Mouse (Mus musculus) lung, postnatal 0 days (tissue): ENCODE data around the gene Spp1. TPM values are rescaled to one million over a fixed set of nuclear protein-coding genes. Genes with fewer than 3 reads are reported as not detected.
A peak's percentile ranks its signal among the peaks of the same experiment; 100 is the strongest.

Experiments
- ATAC-seq: fragments of 200-750 bp; cut with Nextera tagmentation; 2 replicates; pipeline ENCODE4 v1.8.0; 2017; ENCODE audit warnings: moderate library complexity
- DNase-seq: peaks from one replicate; pipeline ENCODE4 v3.0.0-alpha.2; 2016; ENCODE audit warnings: low spot score
- H3K27ac ChIP-seq: fragments of 300-500 bp; sonication (generic); 2 replicates; pipeline ENCODE4 v1.5.1; 2014; ENCODE audit warnings: antibody characterized with exemption, mild to moderate bottlenecking, low read length, mixed read lengths
- H3K27me3 ChIP-seq: fragments of 300-500 bp; sonication (generic); replicated peaks from 2 replicates; pipeline ENCODE4 v1.6.1; 2014; ENCODE audit warnings: low read length, mixed read lengths; ENCODE audit not compliant: insufficient read depth
- H3K36me3 ChIP-seq: fragments of 300-500 bp; sonication (generic); 2 replicates; pipeline ENCODE4 v1.6.1; 2014; ENCODE audit warnings: low read length, mixed read lengths; ENCODE audit not compliant: insufficient read depth
- H3K4me1 ChIP-seq: fragments of 300-500 bp; sonication (generic); 2 replicates; pipeline ENCODE4 v1.6.1; 2014; ENCODE audit warnings: antibody characterized with exemption, low read depth, low read length, mixed read lengths; ENCODE audit not compliant: insufficient read depth
- H3K4me2 ChIP-seq: fragments of 300-500 bp; sonication (generic); replicated peaks from 2 replicates; pipeline ENCODE4 v1.6.1; 2014; ENCODE audit warnings: low read depth, mild to moderate bottlenecking, low read length, moderate library complexity, mixed read lengths
- H3K4me3 ChIP-seq: fragments of 300-500 bp; sonication (generic); 2 replicates; pipeline ENCODE4 v1.5.1; 2014; ENCODE audit warnings: low read depth, low read length
- H3K9ac ChIP-seq: fragments of 300-500 bp; sonication (generic); replicated peaks from 2 replicates; pipeline ENCODE4 v1.6.1; 2014; ENCODE audit warnings: low read depth, mild to moderate bottlenecking
- H3K9me3 ChIP-seq: fragments of 300-500 bp; sonication (generic); 2 replicates; pipeline ENCODE4 v1.6.1; 2016; ENCODE audit warnings: low read length, mixed read lengths
- CTCF ChIP-seq: IDR thresholded peaks from 2 replicates; pipeline ENCODE4 v1.5.1; 2016; ENCODE audit warnings: antibody characterized with exemption, mild to moderate bottlenecking
- EP300 ChIP-seq: IDR thresholded peaks from 2 replicates; pipeline ENCODE4 v1.6.1; 2016; ENCODE audit warnings: antibody characterized with exemption, mild to moderate bottlenecking, control low read depth
- WGBS: fragments of 180-500 bp; shearing (Covaris S2); extraction: QIAGEN DNeasy Blood & Tissue Kit; methylation state at CpG from one replicate; pipeline ENCODE4 v1.1.7; 2014; 5-methylcytosine and 5-hydroxymethylcytosine counted together
- polyA plus RNA-seq: library from polyadenylated mRNA; unstranded; fragments of >200 nt; fragmentation: Nextera tagmentation; extraction: Ambion mirVana; gene quantifications from 2 replicates; pipeline ENCODE4 v1.2.1, GENCODE M21; 2015

Gene Spp1
- polyA plus RNA-seq, 1 experiment from 2014 or later, result 74.4 TPM

DNA sequence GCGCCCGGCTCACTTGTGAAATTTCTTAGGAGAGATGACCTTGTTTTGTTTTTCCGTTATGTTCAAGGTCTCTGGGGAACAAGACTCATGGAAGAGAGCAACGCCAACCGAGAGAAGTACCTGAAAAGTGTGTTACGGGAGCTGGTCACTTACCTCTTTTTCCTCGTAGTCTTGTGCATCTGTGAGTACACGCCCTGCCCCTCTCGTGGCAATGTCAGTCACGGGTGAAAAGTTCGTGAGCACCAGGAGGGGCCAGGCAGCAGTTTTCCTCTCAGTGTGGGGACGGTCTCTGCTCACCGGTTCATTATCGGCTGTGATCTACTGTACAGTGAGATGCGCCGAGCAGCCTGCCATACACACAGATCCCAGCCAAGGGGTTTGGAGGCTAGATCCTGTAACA, 31.9 kb downstream of the Spp1 start:
- no peak overlapping the region for H3K4me3 ChIP-seq
- no peak for DNase-seq
- H3K36me3 ChIP-seq, result peaks cover 9% of the 10 kb centered on the region; the same call in 1 of the 2 replicates
- H3K27ac ChIP-seq, result no peak overlapping the region
- 92% methylated on average over 16 of the region's 16 CpGs for WGBS
- ATAC-seq, result no peak
- no peak for TF ChIP-seq EP300
- no peak for TF ChIP-seq CTCF
- no peak overlapping the region for H3K9ac ChIP-seq
- no peaks in the 10 kb centered on the region for H3K27me3 ChIP-seq
- H3K9me3 ChIP-seq, result no peaks in the 10 kb centered on the region
- H3K4me2 ChIP-seq, result no peak overlapping the region
- H3K4me1 ChIP-seq, result no peaks in the 10 kb centered on the region

DNA sequence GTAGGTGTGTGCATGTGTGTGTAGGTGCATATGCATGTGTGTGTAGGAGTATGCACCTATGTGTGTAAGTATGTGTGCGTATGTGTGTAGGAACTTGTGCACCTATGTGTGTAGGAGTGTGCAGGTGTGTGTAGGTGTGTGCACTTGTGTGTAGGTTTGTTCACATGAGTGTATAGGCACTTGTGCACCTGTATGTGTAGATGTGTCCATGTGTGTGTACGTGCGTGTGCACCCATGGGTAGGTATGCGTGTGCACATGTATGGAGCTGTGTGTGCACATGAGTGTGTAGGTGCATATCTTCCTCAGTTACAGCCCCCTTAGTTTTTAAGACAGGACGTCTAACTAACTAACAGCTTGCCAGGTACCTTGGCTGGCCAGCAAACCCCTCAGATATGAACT, 33.7 kb downstream of the Spp1 start:
- 88% methylated on average over 5 of the region's 5 CpGs for WGBS
- Histone ChIP-seq H3K4me3 (no peak overlapping the region), H3K9ac (no peak overlapping the region), H3K9me3 (no peaks in the 10 kb centered on the region), H3K4me2 (no peak overlapping the region), H3K27ac (no peak overlapping the region), H3K36me3 (peaks cover 21% of the 10 kb centered on the region; the same call in 1 of the 2 replicates), H3K4me1 (no peaks in the 10 kb centered on the region), H3K27me3 (no peaks in the 10 kb centered on the region)
- no peak for TF ChIP-seq EP300
- no peak for TF ChIP-seq CTCF
- DNase-seq, result no peak
- ATAC-seq, result no peak

DNA sequence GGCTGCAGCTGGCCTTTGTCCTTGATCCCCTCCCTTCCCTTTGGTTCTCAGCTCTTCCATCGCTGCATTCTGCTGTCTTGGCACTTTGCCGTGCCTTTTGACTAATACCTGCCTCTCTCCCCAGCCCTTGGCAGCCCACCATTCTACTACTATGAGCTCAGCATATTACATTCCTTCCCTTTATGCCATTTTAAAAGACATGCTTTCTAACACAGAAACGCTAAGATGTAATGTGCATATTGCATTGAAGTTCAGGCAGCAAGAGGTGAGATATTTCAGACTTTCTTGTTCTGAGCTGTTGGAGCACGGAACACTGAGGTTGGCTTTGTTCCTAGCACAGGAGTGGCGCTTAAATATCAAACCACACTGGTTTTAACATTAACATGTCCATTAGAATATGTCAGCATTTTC, 36.1 kb downstream of the Spp1 start:
- Histone ChIP-seq H3K4me1 (no peaks in the 10 kb centered on the region), H3K27ac (no peak overlapping the region), H3K9me3 (no peaks in the 10 kb centered on the region), H3K9ac (no peak overlapping the region), H3K27me3 (no peaks in the 10 kb centered on the region), H3K4me3 (no peak overlapping the region), H3K36me3 (peaks cover 21% of the 10 kb centered on the region; the same call in 1 of the 2 replicates), H3K4me2 (no peak overlapping the region)
- no peak for TF ChIP-seq CTCF
- TF ChIP-seq EP300, result no peak
- no peak for ATAC-seq
- 66% methylated on average over 5 of the region's 5 CpGs for WGBS
- no peak for DNase-seq

DNA sequence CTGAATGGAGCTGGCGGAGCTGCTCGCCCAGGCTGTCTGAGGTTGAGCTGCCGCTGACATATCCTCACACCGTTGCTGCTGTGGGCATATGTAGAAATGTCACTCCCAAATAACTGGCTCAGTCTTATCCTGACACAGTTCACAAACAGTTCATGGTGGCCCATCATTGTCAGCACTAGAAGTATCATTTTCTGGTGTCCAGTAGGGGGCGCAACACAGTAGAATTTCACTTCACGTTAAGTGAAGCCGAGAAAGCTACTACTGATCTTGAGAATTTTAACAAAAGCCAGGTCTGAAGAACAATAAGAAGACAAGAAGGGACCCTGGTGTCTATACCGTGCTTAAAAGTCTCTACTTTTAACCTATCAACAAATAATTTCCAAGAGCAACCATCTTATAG, 37.5 kb downstream of the Spp1 start:
- Histone ChIP-seq H3K4me2 (no peak overlapping the region), H3K9ac (no peak overlapping the region), H3K4me3 (no peak overlapping the region), H3K4me1 (no peaks in the 10 kb centered on the region), H3K27ac (no peak overlapping the region), H3K27me3 (no peaks in the 10 kb centered on the region), H3K9me3 (no peaks in the 10 kb centered on the region), H3K36me3 (peaks cover 21% of the 10 kb centered on the region; the same call in 1 of the 2 replicates)
- WGBS, result 93% methylated on average over 8 of the region's 8 CpGs
- DNase-seq (peak; percentile 12), ATAC-seq (no peak)
- TF ChIP-seq EP300 (no peak), CTCF (peak; percentile 57)

DNA sequence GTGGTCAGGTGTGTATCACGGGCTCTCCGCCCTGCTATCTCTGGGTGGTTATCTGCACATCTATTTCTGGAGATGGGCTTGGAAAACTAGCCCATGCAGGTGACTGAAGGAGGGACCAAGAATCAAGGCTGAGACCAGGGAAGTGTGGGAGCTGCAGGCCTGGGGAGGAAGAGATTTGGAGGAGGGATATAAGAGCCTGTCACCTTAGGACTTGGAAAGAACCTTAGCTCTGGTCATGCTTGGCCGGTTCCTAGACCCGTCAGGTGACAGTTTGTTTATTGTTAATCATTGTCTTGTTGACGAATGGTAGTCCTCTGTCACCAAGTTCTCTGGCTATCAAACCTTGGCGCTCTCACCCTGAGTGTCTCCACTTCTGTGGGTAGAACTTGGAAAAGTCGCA, 45.4 kb downstream of the Spp1 start:
- DNase-seq, result no peak

DNA sequence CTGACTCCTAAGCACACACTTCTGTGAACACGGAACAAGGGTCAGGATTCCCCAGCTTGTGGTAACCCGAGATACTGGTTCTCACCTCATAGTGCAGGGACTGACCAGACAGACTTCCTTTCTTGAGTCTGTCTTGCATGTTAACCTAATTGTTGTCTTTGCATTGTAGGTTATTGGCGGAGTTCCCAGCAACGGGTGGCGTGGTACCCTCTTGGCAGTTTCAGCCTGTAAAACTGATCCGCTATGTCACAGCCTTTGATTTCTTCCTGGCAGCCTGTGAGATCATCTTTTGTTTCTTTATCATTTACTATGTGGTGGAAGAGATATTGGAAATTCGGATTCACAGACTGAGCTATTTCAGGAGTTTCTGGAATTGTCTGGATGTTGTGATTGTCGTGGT, 47.9 kb downstream of the Spp1 start:
- Histone ChIP-seq H3K27ac (no peak overlapping the region), H3K27me3 (no peaks in the 10 kb centered on the region), H3K4me3 (no peak overlapping the region), H3K9me3 (no peaks in the 10 kb centered on the region), H3K4me1 (no peaks in the 10 kb centered on the region), H3K4me2 (no peak overlapping the region), H3K9ac (no peak overlapping the region), H3K36me3 (peaks cover 33% of the 10 kb centered on the region)
- TF ChIP-seq EP300, result no peak
- TF ChIP-seq CTCF, result no peak
- ATAC-seq (no peak), DNase-seq (no peak)
- 72% methylated on average over 8 of the region's 8 CpGs for WGBS

More for the DNA sequence above, 45.4 kb downstream of the Spp1 start:
- Histone ChIP-seq H3K4me3 (no peak overlapping the region), H3K27me3 (no peaks in the 10 kb centered on the region), H3K27ac (no peak overlapping the region), H3K36me3 (peaks cover 33% of the 10 kb centered on the region), H3K4me2 (no peak overlapping the region), H3K4me1 (no peaks in the 10 kb centered on the region), H3K9me3 (no peaks in the 10 kb centered on the region), H3K9ac (no peak overlapping the region)
- no peak for ATAC-seq
- TF ChIP-seq CTCF, result no peak
- no peak for TF ChIP-seq EP300
- WGBS, result 69% methylated on average over 7 of the region's 7 CpGs

Other genes starting within 250 kb of the Spp1 start
- gene Dmp1, start 232.5 kb upstream of the Spp1 start, polyA plus RNA-seq, result 0.05 and 0.07 TPM in 2 replicates
- 0.37 and 1.2 TPM in 2 replicates for gene Ibsp, start 135.9 kb upstream of the Spp1 start, polyA plus RNA-seq
- gene Mepe, start 109.8 kb upstream of the Spp1 start, polyA plus RNA-seq, result not detected in 2 replicates
- 11.0 and 13.5 TPM in 2 replicates for gene Pkd2, start 24.3 kb downstream of the Spp1 start, polyA plus RNA-seq
- 9.1 and 9.5 TPM in 2 replicates for gene BC005561, start 73.2 kb downstream of the Spp1 start, polyA plus RNA-seq